Mouse (Mus musculus): ENCODE measurements at regions not wholly inside any gene's neighbourhood (a gene's known extent, or its start where the extent isn't known, plus 50 kb on each side); places are given as distances from the start of the nearest gene placed in this dataset.

- no peaks in the 10 kb centered on the region for H3K79me3 ChIP-seq (ENCODE audit: low read depth)
- H3K4me3 ChIP-seq (ENCODE audit: insufficient read depth, poor library complexity, severe bottlenecking) = no peak overlapping the region
- H3K79me2 ChIP-seq (ENCODE audit: control insufficient read depth, insufficient read depth) = no peaks in the 10 kb centered on the region
- no peaks in the 10 kb centered on the region for H3K27me3 ChIP-seq (ENCODE audit: control insufficient read depth, insufficient read depth, insufficient read length)
- no peak overlapping the region for H3ac ChIP-seq (ENCODE audit: control insufficient read depth, insufficient read length, low read depth)
- no peaks in the 10 kb centered on the region for H3K36me3 ChIP-seq (ENCODE audit: control insufficient read depth, insufficient read depth)
- TF ChIP-seq MYOD1 (IDR thresholded peaks at IDR 0.05; ENCODE audit: control insufficient read depth, insufficient read length, low read depth) = no peak
- no peak for TF ChIP-seq USF1 (IDR thresholded peaks at IDR 0.05; ENCODE audit: low read depth)
- no peak for TF ChIP-seq FOSL1 (IDR thresholded peaks at IDR 0.05; ENCODE audit: insufficient read depth, low read length, poor library complexity, severe bottlenecking)
- no peak for TF ChIP-seq MAX (IDR thresholded peaks at IDR 0.05)
- no peak for TF ChIP-seq CEBPB (IDR thresholded peaks at IDR 0.05; ENCODE audit: low read depth)
- TF ChIP-seq MYOG (IDR thresholded peaks at IDR 0.05; ENCODE audit: control insufficient read depth, extremely low read depth, insufficient read length) = no peak
- TF ChIP-seq CTCF (IDR thresholded peaks at IDR 0.05; ENCODE audit: control insufficient read depth, insufficient read depth, insufficient read length) = no peak
These were observed 135.4 kb upstream of the Zfp648 start for GRCm38 (mm10) chr1:154065336-154066329.

- H3K79me2 ChIP-seq (ENCODE audit: control insufficient read depth, insufficient read depth) = no peaks in the 10 kb centered on the region
- H3K27me3 ChIP-seq (ENCODE audit: control insufficient read depth, insufficient read depth, insufficient read length) = no peaks in the 10 kb centered on the region
- H3K79me3 ChIP-seq (ENCODE audit: low read depth) = no peaks in the 10 kb centered on the region
- H3K36me3 ChIP-seq (ENCODE audit: control insufficient read depth, insufficient read depth) = no peaks in the 10 kb centered on the region
- TF ChIP-seq MYOG (IDR thresholded peaks at IDR 0.05; ENCODE audit: control insufficient read depth, extremely low read depth, insufficient read length) = no peak
- TF ChIP-seq MYOD1 (IDR thresholded peaks at IDR 0.05; ENCODE audit: control insufficient read depth, insufficient read length, low read depth) = no peak
- no peak for TF ChIP-seq CEBPB (IDR thresholded peaks at IDR 0.05; ENCODE audit: low read depth)
- no peak for TF ChIP-seq FOSL1 (IDR thresholded peaks at IDR 0.05; ENCODE audit: insufficient read depth, low read length, poor library complexity, severe bottlenecking)
- no peak for TF ChIP-seq CTCF (IDR thresholded peaks at IDR 0.05; ENCODE audit: control insufficient read depth, insufficient read depth, insufficient read length)
- TF ChIP-seq USF1 (IDR thresholded peaks at IDR 0.05; ENCODE audit: low read depth) = no peak
- TF ChIP-seq MAX (IDR thresholded peaks at IDR 0.05) = no peak
- no peak overlapping the region for H3ac ChIP-seq (ENCODE audit: control insufficient read depth, insufficient read length, low read depth)
- H3K4me3 ChIP-seq (ENCODE audit: insufficient read depth, poor library complexity, severe bottlenecking) = no peak overlapping the region
These were observed 133.1 kb upstream of the Zfp648 start for GRCm38 (mm10) chr1:154067856-154068255.

DNA sequence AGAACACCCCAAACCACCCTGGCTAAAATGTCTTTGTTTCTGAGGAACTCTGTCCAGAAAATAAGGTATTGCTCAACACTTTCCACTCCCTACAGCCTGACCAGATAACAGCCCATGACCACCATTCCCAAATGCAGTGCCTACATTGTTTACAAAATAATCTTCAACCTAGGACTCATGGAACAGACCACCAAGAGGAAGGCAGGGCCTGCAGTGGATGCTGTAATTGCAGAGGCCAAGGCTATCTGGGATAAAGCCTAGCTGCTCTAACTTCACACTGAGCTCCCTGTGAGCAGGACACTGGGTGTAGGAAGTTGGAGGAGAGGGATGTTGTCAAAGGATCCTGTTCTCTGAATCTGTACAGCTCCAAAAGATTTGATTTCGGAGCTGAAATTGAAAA is 126.7 kb upstream of the Zfp648 start:
- H3K79me3 ChIP-seq (ENCODE audit: low read depth) = no peaks in the 10 kb centered on the region
- H3K36me3 ChIP-seq (ENCODE audit: control insufficient read depth, insufficient read depth) = no peaks in the 10 kb centered on the region
- no peaks in the 10 kb centered on the region for H3K79me2 ChIP-seq (ENCODE audit: control insufficient read depth, insufficient read depth)
- no peaks in the 10 kb centered on the region for H3K27me3 ChIP-seq (ENCODE audit: control insufficient read depth, insufficient read depth, insufficient read length)
- TF ChIP-seq MYOG (IDR thresholded peaks at IDR 0.05; ENCODE audit: control insufficient read depth, extremely low read depth, insufficient read length) (no peak), FOSL1 (IDR thresholded peaks at IDR 0.05; ENCODE audit: insufficient read depth, low read length, poor library complexity, severe bottlenecking) (no peak), CEBPB (IDR thresholded peaks at IDR 0.05; ENCODE audit: low read depth) (no peak), CTCF (IDR thresholded peaks at IDR 0.05; ENCODE audit: control insufficient read depth, insufficient read depth, insufficient read length) (no peak), MYOD1 (IDR thresholded peaks at IDR 0.05; ENCODE audit: control insufficient read depth, insufficient read length, low read depth) (no peak), USF1 (IDR thresholded peaks at IDR 0.05; ENCODE audit: low read depth) (no peak), MAX (IDR thresholded peaks at IDR 0.05) (no peak)
- no peak overlapping the region for H3ac ChIP-seq (ENCODE audit: control insufficient read depth, insufficient read length, low read depth)
- no peak overlapping the region for H3K4me3 ChIP-seq (ENCODE audit: insufficient read depth, poor library complexity, severe bottlenecking)

DNA sequence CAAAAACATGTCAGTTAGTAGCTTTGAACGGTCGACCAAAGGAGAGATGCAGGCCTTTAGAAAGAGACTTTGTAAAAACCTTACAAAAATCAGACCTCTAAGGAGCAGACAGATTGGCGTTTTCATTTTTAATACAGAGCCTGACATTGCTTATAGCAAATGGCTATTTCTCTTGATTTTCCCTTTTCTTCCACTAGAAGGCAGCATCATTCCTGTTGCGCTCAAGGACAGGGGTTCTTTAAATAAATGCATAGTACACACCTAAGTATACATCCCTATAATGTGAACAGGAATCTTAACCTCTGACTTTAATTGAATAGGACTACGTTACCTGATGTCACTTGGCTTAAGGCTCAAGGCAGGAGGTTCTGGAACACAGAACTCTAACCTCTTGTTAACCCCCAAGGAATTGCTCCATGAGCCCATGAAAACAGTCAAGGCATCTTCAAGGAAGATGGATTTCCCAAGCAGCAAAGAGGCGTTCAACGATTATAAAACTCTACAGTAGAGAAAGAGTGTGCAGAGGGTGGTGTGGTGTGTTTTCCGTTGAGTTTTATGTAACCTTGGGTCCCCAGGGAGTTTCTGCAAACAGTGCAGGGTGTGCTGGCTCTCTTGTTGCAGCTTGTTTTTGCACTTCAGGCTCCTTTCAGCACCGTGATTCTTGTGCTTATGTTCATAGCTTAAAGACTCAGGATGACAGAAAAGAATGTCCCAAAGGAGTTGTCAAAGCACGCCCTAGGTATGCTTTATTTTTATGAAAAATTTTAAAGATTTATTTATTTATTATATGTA is 124.1 kb upstream of the Zfp648 start:
- no peaks in the 10 kb centered on the region for H3K27me3 ChIP-seq (ENCODE audit: control insufficient read depth, insufficient read depth, insufficient read length)
- no peaks in the 10 kb centered on the region for H3K79me2 ChIP-seq (ENCODE audit: control insufficient read depth, insufficient read depth)
- H3K36me3 ChIP-seq (ENCODE audit: control insufficient read depth, insufficient read depth) = no peaks in the 10 kb centered on the region
- no peak overlapping the region for H3K4me3 ChIP-seq (ENCODE audit: insufficient read depth, poor library complexity, severe bottlenecking)
- H3K79me3 ChIP-seq (ENCODE audit: low read depth) = no peaks in the 10 kb centered on the region
- H3ac ChIP-seq (ENCODE audit: control insufficient read depth, insufficient read length, low read depth) = no peak overlapping the region
- TF ChIP-seq FOSL1 (IDR thresholded peaks at IDR 0.05; ENCODE audit: insufficient read depth, low read length, poor library complexity, severe bottlenecking) (no peak), CEBPB (IDR thresholded peaks at IDR 0.05; ENCODE audit: low read depth) (no peak), MYOG (IDR thresholded peaks at IDR 0.05; ENCODE audit: control insufficient read depth, extremely low read depth, insufficient read length) (no peak), MYOD1 (IDR thresholded peaks at IDR 0.05; ENCODE audit: control insufficient read depth, insufficient read length, low read depth) (no peak)

- Histone ChIP-seq H3K27me3 (ENCODE audit: control insufficient read depth, insufficient read depth, insufficient read length) (no peaks in the 10 kb centered on the region), H3K79me2 (ENCODE audit: control insufficient read depth, insufficient read depth) (no peaks in the 10 kb centered on the region), H3ac (ENCODE audit: control insufficient read depth, insufficient read length, low read depth) (no peak overlapping the region), H3K36me3 (ENCODE audit: control insufficient read depth, insufficient read depth) (no peaks in the 10 kb centered on the region), H3K4me3 (ENCODE audit: insufficient read depth, poor library complexity, severe bottlenecking) (no peak overlapping the region), H3K79me3 (ENCODE audit: low read depth) (no peaks in the 10 kb centered on the region)
- TF ChIP-seq CEBPB (IDR thresholded peaks at IDR 0.05; ENCODE audit: low read depth) = no peak
- TF ChIP-seq USF1 (IDR thresholded peaks at IDR 0.05; ENCODE audit: low read depth) = no peak
- TF ChIP-seq MYOD1 (IDR thresholded peaks at IDR 0.05; ENCODE audit: control insufficient read depth, insufficient read length, low read depth) = no peak
- TF ChIP-seq FOSL1 (IDR thresholded peaks at IDR 0.05; ENCODE audit: insufficient read depth, low read length, poor library complexity, severe bottlenecking) = no peak
- TF ChIP-seq CTCF (IDR thresholded peaks at IDR 0.05; ENCODE audit: control insufficient read depth, insufficient read depth, insufficient read length) = no peak
- TF ChIP-seq MYOG (IDR thresholded peaks at IDR 0.05; ENCODE audit: control insufficient read depth, extremely low read depth, insufficient read length) = no peak
- TF ChIP-seq MAX (IDR thresholded peaks at IDR 0.05) = no peak
These were observed 120.2 kb upstream of the Zfp648 start for GRCm38 (mm10) chr1:154080505-154081380.

Data from C2C12 (cell line).